Mouse (Mus musculus): ENCODE data around the gene Sppl2a. TPM values are rescaled to one million over a fixed set of nuclear protein-coding genes. Genes with fewer than 3 reads are reported as not detected.

Gene Sppl2a
- polyA plus RNA-seq, 2 experiments: 10.9 to 25.5 TPM

GRCm38 (mm10) chr2:126904162-126904561, 28.9 kb downstream of the Sppl2a start:
- Histone ChIP-seq H3K4me2 (ENCODE audit: low read depth) (no peak overlapping the region), H3K27me3 (ENCODE audit: control insufficient read depth, insufficient read depth, low read length) (no peaks in the 10 kb centered on the region), H3K4me3 (ENCODE audit: insufficient read depth in 1 of 2, low read depth in 2 of 2, low read length in 2 of 2) (no peak overlapping the region), H3K9me3 (ENCODE audit: control insufficient read depth, low read length) (no peaks in the 10 kb centered on the region), H3K4me1 (replicated peaks; ENCODE audit: control insufficient read depth in 2 of 2, insufficient read depth in 2 of 2, low read length in 1 of 2) (no peaks in the 10 kb centered on the region), H3K27ac (no peak overlapping the region), H3K36me3 (replicated peaks; ENCODE audit: control insufficient read depth, insufficient read depth, low read depth) (no peaks in the 10 kb centered on the region), H3K9ac (replicated peaks) (no peak overlapping the region)
- no peak for DNase-seq (ENCODE audit: low read depth in 3 of 3, low spot score in 3 of 3)
- WGBS (ENCODE audit: insufficient replicate concordance): 33% methylated on average over 3 of the region's 3 CpGs
- TF ChIP-seq CTCF (IDR thresholded peaks at IDR 0.05; ENCODE audit: low read depth) (no peak), EP300 (IDR thresholded peaks at IDR 0.05; ENCODE audit: low read depth) (no peak)
- ATAC-seq (ENCODE audit: insufficient read depth): no peak

GRCm38 (mm10) chr2:126897511-126897910, 35.5 kb downstream of the Sppl2a start:
- DNase-seq (ENCODE audit: low read depth in 3 of 3, low spot score in 3 of 3) (no peak), ATAC-seq (ENCODE audit: insufficient read depth) (no peak)
- Histone ChIP-seq H3K9me3 (ENCODE audit: control insufficient read depth, low read length) (no peaks in the 10 kb centered on the region), H3K9ac (replicated peaks) (no peak overlapping the region), H3K4me2 (ENCODE audit: low read depth) (no peak overlapping the region), H3K27ac (no peak overlapping the region), H3K4me1 (replicated peaks; ENCODE audit: control insufficient read depth in 2 of 2, insufficient read depth in 2 of 2, low read length in 1 of 2) (no peaks in the 10 kb centered on the region), H3K36me3 (replicated peaks; ENCODE audit: control insufficient read depth, insufficient read depth, low read depth) (no peaks in the 10 kb centered on the region; the same call in 1 of the 2 replicates), H3K27me3 (ENCODE audit: control insufficient read depth, insufficient read depth, low read length) (no peaks in the 10 kb centered on the region), H3K4me3 (ENCODE audit: insufficient read depth in 1 of 2, low read depth in 2 of 2, low read length in 2 of 2) (no peak overlapping the region)
- WGBS (ENCODE audit: insufficient replicate concordance): 86% methylated on average over 9 of the region's 9 CpGs
- TF ChIP-seq EP300 (IDR thresholded peaks at IDR 0.05; ENCODE audit: low read depth): no peak
- no peak for TF ChIP-seq CTCF (IDR thresholded peaks at IDR 0.05; ENCODE audit: low read depth)

- 75% methylated on average over 6 of the region's 6 CpGs for WGBS (ENCODE audit: insufficient replicate concordance)
- no peak for DNase-seq (ENCODE audit: low read depth in 3 of 3, low spot score in 3 of 3)
- Histone ChIP-seq H3K4me1 (replicated peaks; ENCODE audit: control insufficient read depth in 2 of 2, insufficient read depth in 2 of 2, low read length in 1 of 2) (no peaks in the 10 kb centered on the region), H3K36me3 (replicated peaks; ENCODE audit: control insufficient read depth, insufficient read depth, low read depth) (no peaks in the 10 kb centered on the region; the same call in 1 of the 2 replicates), H3K9ac (replicated peaks) (no peak overlapping the region), H3K4me2 (ENCODE audit: low read depth) (no peak overlapping the region), H3K4me3 (ENCODE audit: insufficient read depth in 1 of 2, low read depth in 2 of 2, low read length in 2 of 2) (no peak overlapping the region), H3K27ac (no peak overlapping the region), H3K9me3 (ENCODE audit: control insufficient read depth, low read length) (no peaks in the 10 kb centered on the region), H3K27me3 (ENCODE audit: control insufficient read depth, insufficient read depth, low read length) (no peaks in the 10 kb centered on the region)
- TF ChIP-seq CTCF (IDR thresholded peaks at IDR 0.05; ENCODE audit: low read depth): no peak
- no peak for TF ChIP-seq EP300 (IDR thresholded peaks at IDR 0.05; ENCODE audit: low read depth)
- ATAC-seq (ENCODE audit: insufficient read depth): no peak
These were observed 36.1 kb downstream of the Sppl2a start for GRCm38 (mm10) chr2:126896941-126897340.

GRCm38 (mm10) chr2:126894245-126894644, 38.8 kb downstream of the Sppl2a start:
- 82% methylated on average over 3 of the region's 3 CpGs for WGBS (ENCODE audit: insufficient replicate concordance)
- Histone ChIP-seq H3K9ac (replicated peaks) (no peak overlapping the region), H3K4me2 (ENCODE audit: low read depth) (no peak overlapping the region), H3K36me3 (replicated peaks; ENCODE audit: control insufficient read depth, insufficient read depth, low read depth) (no peaks in the 10 kb centered on the region; the same call in 1 of the 2 replicates), H3K9me3 (ENCODE audit: control insufficient read depth, low read length) (no peaks in the 10 kb centered on the region), H3K27ac (no peak overlapping the region), H3K4me1 (replicated peaks; ENCODE audit: control insufficient read depth in 2 of 2, insufficient read depth in 2 of 2, low read length in 1 of 2) (no peaks in the 10 kb centered on the region), H3K4me3 (ENCODE audit: insufficient read depth in 1 of 2, low read depth in 2 of 2, low read length in 2 of 2) (no peak overlapping the region), H3K27me3 (ENCODE audit: control insufficient read depth, insufficient read depth, low read length) (no peaks in the 10 kb centered on the region)
- ATAC-seq (ENCODE audit: insufficient read depth) (no peak), DNase-seq (ENCODE audit: low read depth in 3 of 3, low spot score in 3 of 3) (no peak)
- TF ChIP-seq CTCF (IDR thresholded peaks at IDR 0.05; ENCODE audit: low read depth) (no peak), EP300 (IDR thresholded peaks at IDR 0.05; ENCODE audit: low read depth) (no peak)

- WGBS (ENCODE audit: insufficient replicate concordance): 82% methylated on average over 7 of the region's 7 CpGs
- H3K9me3 ChIP-seq (ENCODE audit: control insufficient read depth, low read length): no peaks in the 10 kb centered on the region
- no peak for TF ChIP-seq EP300 (IDR thresholded peaks at IDR 0.05; ENCODE audit: low read depth)
- no peak for TF ChIP-seq CTCF (IDR thresholded peaks at IDR 0.05; ENCODE audit: low read depth)
These were observed 40.7 kb downstream of the Sppl2a start for GRCm38 (mm10) chr2:126892316-126892715.

More at GRCm38 (mm10) chr2:126892316-126892715, 40.7 kb downstream of the Sppl2a start:
- Histone ChIP-seq H3K4me2 (ENCODE audit: low read depth) (no peak overlapping the region), H3K27me3 (ENCODE audit: control insufficient read depth, insufficient read depth, low read length) (no peaks in the 10 kb centered on the region), H3K4me3 (ENCODE audit: insufficient read depth in 1 of 2, low read depth in 2 of 2, low read length in 2 of 2) (no peak overlapping the region), H3K27ac (no peak overlapping the region), H3K4me1 (replicated peaks; ENCODE audit: control insufficient read depth in 2 of 2, insufficient read depth in 2 of 2, low read length in 1 of 2) (no peaks in the 10 kb centered on the region), H3K9ac (replicated peaks) (no peak overlapping the region), H3K36me3 (replicated peaks; ENCODE audit: control insufficient read depth, insufficient read depth, low read depth) (no peaks in the 10 kb centered on the region)
- ATAC-seq (ENCODE audit: insufficient read depth) (no peak), DNase-seq (ENCODE audit: low read depth in 3 of 3, low spot score in 3 of 3) (no peak)

All from liver, embryonic 14.5 days (tissue).